Mouse (Mus musculus) intestine, embryonic 14.5 days (tissue): ENCODE data around the gene Sec31b. TPM values are rescaled to one million over a fixed set of nuclear protein-coding genes. Genes with fewer than 3 reads are reported as not detected.

Source experiments
- ATAC-seq: fragments of 200-750 bp; cut with Nextera tagmentation; replicated peaks from 2 replicates; pipeline ENCODE4 v1.8.0; 2017; ENCODE audit warnings: low read depth, moderate number of reproducible peaks, moderate TSS enrichment, moderate library complexity; ENCODE audit not compliant: low FRiP score, low TSS enrichment
- DNase-seq: peaks from one replicate; pipeline ENCODE4 v3.0.0-alpha.2; 2018; ENCODE audit warnings: low spot score
- H3K27ac ChIP-seq: fragments of 300-500 bp; sonication (generic); 2 replicates; pipeline ENCODE4 v1.5.1; 2014; ENCODE audit warnings: low read depth, mild to moderate bottlenecking, control low read depth
- H3K27me3 ChIP-seq: fragments of 300-500 bp; sonication (generic); replicated peaks from 2 replicates; pipeline ENCODE4 v1.6.1; 2014; ENCODE audit warnings: low read length, control low read depth; ENCODE audit not compliant: control insufficient read depth, insufficient read depth
- H3K36me3 ChIP-seq: fragments of 300-500 bp; sonication (generic); 2 replicates; pipeline ENCODE4 v1.6.1; 2014; ENCODE audit warnings: low read length, control low read depth; ENCODE audit not compliant: control insufficient read depth, insufficient read depth
- H3K4me1 ChIP-seq: fragments of 300-500 bp; sonication (generic); replicated peaks from 2 replicates; pipeline ENCODE4 v1.6.1; 2014; ENCODE audit warnings: low read length, control low read depth, mixed read lengths; ENCODE audit not compliant: control insufficient read depth, insufficient read depth
- H3K4me2 ChIP-seq: fragments of 300-500 bp; sonication (generic); 2 replicates; pipeline ENCODE4 v1.6.1; 2014; ENCODE audit warnings: low read length
- H3K4me3 ChIP-seq: fragments of 300-500 bp; sonication (generic); 2 replicates; pipeline ENCODE4 v1.5.1; 2014; ENCODE audit warnings: low read depth, low read length, control low read depth, mixed read lengths
- H3K9ac ChIP-seq: fragments of 300-500 bp; sonication (generic); 2 replicates; pipeline ENCODE4 v1.6.1; 2014; ENCODE audit warnings: mild to moderate bottlenecking, low read length
- H3K9me3 ChIP-seq: fragments of 300-500 bp; sonication (generic); 2 replicates; pipeline ENCODE4 v1.6.1; 2016; ENCODE audit warnings: low read length, control low read depth; ENCODE audit not compliant: control insufficient read depth
- WGBS: fragments of 180-500 bp; shearing (Covaris S2); extraction: QIAGEN DNeasy Blood & Tissue Kit; methylation state at CpG from one replicate; pipeline ENCODE4 v1.1.7; 2014; 5-methylcytosine and 5-hydroxymethylcytosine counted together
- polyA plus RNA-seq: library from polyadenylated mRNA; unstranded; fragments of >200 nt; fragmentation: Nextera tagmentation; extraction: Ambion mirVana; gene quantifications from 2 replicates; pipeline ENCODE4 v1.2.1, GENCODE M21; 2014

Gene Sec31b
- polyA plus RNA-seq, 1 experiment from 2014 or later, result 0.41 TPM

DNA sequence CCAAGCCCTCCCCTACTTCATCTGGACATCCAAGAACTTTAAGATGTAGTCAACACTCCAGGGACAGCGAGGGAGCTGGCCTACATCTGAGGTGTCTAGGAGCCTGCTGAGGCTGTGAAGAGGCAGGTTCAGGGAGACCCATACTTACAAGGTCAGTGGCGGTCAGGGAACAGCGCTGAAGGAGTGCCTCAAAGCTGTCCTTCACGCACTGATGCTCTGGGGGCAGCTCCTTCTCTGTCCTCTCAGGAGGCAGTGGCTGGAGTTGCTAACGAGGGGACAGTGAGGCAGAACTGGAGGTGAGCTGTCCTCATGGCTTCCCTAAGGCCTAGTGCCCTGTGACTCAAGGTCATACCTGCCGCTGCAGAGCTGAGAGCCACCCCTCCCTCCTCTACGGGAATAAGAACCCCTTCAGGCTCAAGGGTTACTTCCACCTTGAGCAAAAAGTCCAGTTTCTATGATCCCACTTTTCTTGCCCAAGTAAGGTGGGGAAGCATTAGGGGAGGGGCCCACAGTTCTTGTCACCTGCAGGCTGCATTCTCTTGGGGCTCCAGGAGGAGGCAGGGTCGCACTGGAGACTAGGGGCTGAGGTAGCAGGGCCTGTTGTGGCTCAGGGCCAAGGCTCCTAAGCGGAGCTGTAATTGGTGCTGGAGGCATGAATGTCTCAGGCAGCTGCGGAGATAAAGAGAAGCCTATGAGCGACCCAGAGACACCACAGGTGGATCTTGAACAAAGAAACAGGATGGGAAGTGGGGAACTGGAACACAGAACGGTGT is 27.5 kb downstream of the Sec31b start:
- H3K9ac ChIP-seq, result no peak overlapping the region
- ATAC-seq, result no peak
- H3K27me3 ChIP-seq, result peaks cover 9% of the 10 kb centered on the region
- no peak for DNase-seq
- no peak overlapping the region for H3K4me2 ChIP-seq
- WGBS, result 67% methylated on average over 12 of the region's 12 CpGs
- no peaks in the 10 kb centered on the region for H3K36me3 ChIP-seq
- no peaks in the 10 kb centered on the region for H3K9me3 ChIP-seq
- H3K27ac ChIP-seq, result no peak overlapping the region
- H3K4me1 ChIP-seq, result peaks cover 16% of the 10 kb centered on the region
- no peak overlapping the region for H3K4me3 ChIP-seq

GRCm38 (mm10) chr19:44515769-44516168 is 29.9 kb downstream of the Sec31b start:
- H3K27ac ChIP-seq, result no peak overlapping the region
- H3K27me3 ChIP-seq, result peaks cover 33% of the 10 kb centered on the region
- H3K4me1 ChIP-seq, result peaks cover 16% of the 10 kb centered on the region

GRCm38 (mm10) chr19:44514521-44515451 is 30.9 kb downstream of the Sec31b start:
- Histone ChIP-seq H3K4me1 (peaks cover 16% of the 10 kb centered on the region), H3K9ac (no peak overlapping the region), H3K36me3 (no peaks in the 10 kb centered on the region), H3K4me3 (no peak overlapping the region), H3K9me3 (no peaks in the 10 kb centered on the region), H3K4me2 (no peak overlapping the region; the same call in 1 of the 2 replicates), H3K27me3 (peaks cover 43% of the 10 kb centered on the region), H3K27ac (peak overlapping the region; percentile 57; the same call in 1 of the 2 replicates)
- ATAC-seq, result no peak
- 23% methylated on average over 14 of the region's 14 CpGs for WGBS
- no peak for DNase-seq

More at GRCm38 (mm10) chr19:44515769-44516168, 29.9 kb downstream of the Sec31b start:
- Histone ChIP-seq H3K36me3 (no peaks in the 10 kb centered on the region), H3K9me3 (no peaks in the 10 kb centered on the region), H3K9ac (no peak overlapping the region), H3K4me2 (no peak overlapping the region), H3K4me3 (no peak overlapping the region)
- 58% methylated on average over 6 of the region's 6 CpGs for WGBS
- DNase-seq (no peak), ATAC-seq (no peak)

DNA sequence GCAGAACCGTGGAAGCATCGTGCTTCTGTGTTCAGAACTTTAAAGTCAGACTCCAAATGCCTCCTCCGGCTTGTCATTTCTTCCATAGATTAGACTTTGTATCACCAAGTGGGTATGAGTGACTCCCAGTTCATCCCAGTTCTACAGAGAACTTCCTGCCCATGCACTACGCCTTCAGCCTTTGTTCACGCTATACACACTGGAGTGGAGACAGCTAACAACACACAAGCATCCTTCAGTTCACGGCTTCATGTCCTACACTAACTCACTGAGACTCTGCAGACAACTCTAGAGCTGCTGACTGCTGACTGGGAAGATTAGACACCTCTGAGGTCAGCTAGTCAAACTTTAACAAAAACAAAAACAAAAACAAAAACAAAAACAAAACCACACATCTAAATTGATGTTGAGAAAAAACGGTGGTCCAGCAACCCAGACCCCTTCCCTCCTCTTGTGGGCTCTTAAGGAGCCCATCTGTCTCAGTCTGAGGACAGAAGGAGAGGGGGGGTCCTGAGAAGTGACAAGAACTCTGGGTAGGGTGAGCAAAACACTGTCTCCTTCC is 31.7 kb downstream of the Sec31b start:
- Histone ChIP-seq H3K9ac (no peak overlapping the region), H3K27ac (no peak overlapping the region), H3K27me3 (peaks cover 49% of the 10 kb centered on the region), H3K4me3 (no peak overlapping the region), H3K9me3 (no peaks in the 10 kb centered on the region), H3K4me2 (no peak overlapping the region; the same call in 1 of the 2 replicates), H3K4me1 (peaks cover 12% of the 10 kb centered on the region), H3K36me3 (no peaks in the 10 kb centered on the region)
- 34% methylated on average over 7 of the region's 7 CpGs for WGBS
- no peak for ATAC-seq
- DNase-seq, result no peak

DNA sequence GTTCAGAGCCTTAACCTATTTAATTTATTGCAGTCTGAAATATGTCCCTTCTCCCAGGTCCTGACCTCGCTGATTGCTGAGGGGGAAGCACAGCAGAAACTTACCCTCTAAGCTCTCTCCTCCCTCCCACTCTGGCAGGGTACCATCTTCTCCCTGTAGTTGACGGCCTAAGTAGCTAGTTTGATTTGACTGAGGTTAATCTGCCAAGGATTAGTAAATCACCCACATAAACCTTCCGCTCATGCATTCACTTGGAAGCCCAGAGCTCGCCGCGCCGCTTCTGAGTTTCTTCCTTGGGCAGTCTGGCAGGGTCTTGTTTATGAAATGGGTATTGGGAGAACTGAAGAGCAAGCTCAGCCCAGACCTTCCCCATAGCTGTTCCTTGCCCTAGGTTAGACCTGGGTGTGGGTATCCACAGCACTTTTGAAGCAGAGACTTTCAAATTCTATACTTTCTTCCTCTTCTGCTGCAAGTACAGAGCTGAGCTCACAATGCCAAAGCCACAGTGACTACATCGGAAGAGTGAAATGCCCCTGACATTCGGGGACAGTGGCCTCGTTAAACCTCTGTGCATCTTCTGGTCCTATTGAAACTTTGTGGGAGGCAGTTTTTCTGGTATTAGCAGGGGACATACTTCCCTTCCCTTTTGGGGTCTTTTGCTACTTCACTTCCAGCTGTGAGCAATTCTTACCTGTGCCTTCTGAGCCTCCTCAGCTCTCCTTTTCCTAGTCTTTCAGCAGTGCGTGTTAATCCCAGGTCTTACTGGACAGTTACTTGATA is 32.4 kb downstream of the Sec31b start:
- ATAC-seq (no peak), DNase-seq (no peak)
- no peak overlapping the region for H3K4me3 ChIP-seq
- peaks cover 9% of the 10 kb centered on the region; the same call in 1 of the 2 replicates for H3K4me1 ChIP-seq
- peaks cover 54% of the 10 kb centered on the region for H3K27me3 ChIP-seq
- 40% methylated on average over 11 of the region's 11 CpGs for WGBS
- H3K27ac ChIP-seq, result no peak overlapping the region
- no peak overlapping the region for H3K9ac ChIP-seq
- H3K9me3 ChIP-seq, result no peaks in the 10 kb centered on the region
- H3K4me2 ChIP-seq, result no peak overlapping the region
- no peaks in the 10 kb centered on the region for H3K36me3 ChIP-seq

GRCm38 (mm10) chr19:44512601-44513000 is 33.1 kb downstream of the Sec31b start:
- Histone ChIP-seq H3K27me3 (peaks cover 57% of the 10 kb centered on the region), H3K9ac (no peak overlapping the region), H3K4me1 (peaks cover 9% of the 10 kb centered on the region; the same call in 1 of the 2 replicates), H3K9me3 (no peaks in the 10 kb centered on the region), H3K4me3 (no peak overlapping the region), H3K27ac (no peak overlapping the region), H3K36me3 (no peaks in the 10 kb centered on the region), H3K4me2 (no peak overlapping the region)
- WGBS, result 38% methylated on average over 5 of the region's 5 CpGs
- DNase-seq, result no peak
- ATAC-seq, result no peak

- Histone ChIP-seq H3K9ac (no peak overlapping the region), H3K9me3 (no peaks in the 10 kb centered on the region), H3K4me3 (peak overlapping the region; percentile 48), H3K27me3 (peaks cover 57% of the 10 kb centered on the region), H3K4me1 (peaks cover 9% of the 10 kb centered on the region; the same call in 1 of the 2 replicates), H3K27ac (no peak overlapping the region), H3K36me3 (no peaks in the 10 kb centered on the region), H3K4me2 (peak overlapping the region; percentile 92)
- 1% methylated on average over 64 of the region's 66 CpGs for WGBS
- DNase-seq (peak; percentile 76), ATAC-seq (0 out of 2 replicates have a peak, but pooled peaks have one; percentile 50)
Measured at GRCm38 (mm10) chr19:44511451-44512231, 34.0 kb downstream of the Sec31b start.
